Mouse (Mus musculus) forebrain, embryonic 11.5 days (tissue): Measurements from ENCODE around the gene Dnph1. TPM values are rescaled to one million over a fixed set of nuclear protein-coding genes. Genes with fewer than 3 reads are reported as not detected.

Source experiments
- polyA plus RNA-seq: library from polyadenylated mRNA; unstranded; fragments of >200 nt; fragmentation: Nextera tagmentation; extraction: Ambion mirVana; gene quantifications from 2 replicates; pipeline ENCODE4 v1.2.1, GENCODE M21; 2014

The Dnph1 gene
- polyA plus RNA-seq, 1 experiment from 2014 or later = 87.6 TPM

Other genes with a start within 250 kb of the Dnph1 start
- 111 and 118 TPM in 2 replicates for gene Polr1c, start 248.7 kb upstream of the Dnph1 start, polyA plus RNA-seq
- gene Yipf3, start 248.6 kb upstream of the Dnph1 start, polyA plus RNA-seq = 57.8 and 75.5 TPM in 2 replicates
- 2.3 and 3.8 TPM in 2 replicates for gene Lrrc73, start 243.2 kb upstream of the Dnph1 start, polyA plus RNA-seq
- 62.6 and 63.4 TPM in 2 replicates for gene Tjap1, start 213.7 kb upstream of the Dnph1 start, polyA plus RNA-seq
- 1.2 and 1.5 TPM in 2 replicates for gene Dlk2, start 199.3 kb upstream of the Dnph1 start, polyA plus RNA-seq
- gene Abcc10, start 168.4 kb upstream of the Dnph1 start, polyA plus RNA-seq = 7.3 and 8.3 TPM in 2 replicates
- 16.4 and 17.0 TPM in 2 replicates for gene Zfp318, start 113.0 kb upstream of the Dnph1 start, polyA plus RNA-seq
- 0.28 and 0.52 TPM in 2 replicates for gene Crip3, start 67.8 kb upstream of the Dnph1 start, polyA plus RNA-seq
- not detected in 2 replicates for gene Slc22a7, start 58.3 kb upstream of the Dnph1 start, polyA plus RNA-seq
- 3.5 TPM in 2 replicates for gene Ttbk1, start 9.0 kb upstream of the Dnph1 start, polyA plus RNA-seq
- gene Cul9, start 49.7 kb downstream of the Dnph1 start, polyA plus RNA-seq = 3.4 and 4.0 TPM in 2 replicates
- gene Srf, start 59.5 kb downstream of the Dnph1 start, polyA plus RNA-seq = 5.0 and 5.2 TPM in 2 replicates
- 40.8 and 43.3 TPM in 2 replicates for gene Ptk7, start 132.8 kb downstream of the Dnph1 start, polyA plus RNA-seq
- gene Klc4, start 149.3 kb downstream of the Dnph1 start, polyA plus RNA-seq = 34.9 and 35.8 TPM in 2 replicates
- gene Mrpl2, start 149.5 kb downstream of the Dnph1 start, polyA plus RNA-seq = 111 and 117 TPM in 2 replicates
- 34.4 and 34.9 TPM in 2 replicates for gene Cul7, start 153.6 kb downstream of the Dnph1 start, polyA plus RNA-seq
- 61.0 and 64.1 TPM in 2 replicates for gene Rrp36, start 177.6 kb downstream of the Dnph1 start, polyA plus RNA-seq
- gene Mea1, start 182.1 kb downstream of the Dnph1 start, polyA plus RNA-seq = 167 and 187 TPM in 2 replicates
- gene Klhdc3, start 184.2 kb downstream of the Dnph1 start, polyA plus RNA-seq = 117 and 129 TPM in 2 replicates
- gene Ppp2r5d, start 208.4 kb downstream of the Dnph1 start, polyA plus RNA-seq = 140 TPM in 2 replicates
- 21.4 and 22.7 TPM in 2 replicates for gene Pex6, start 214.8 kb downstream of the Dnph1 start, polyA plus RNA-seq
- gene Gnmt, start 232.5 kb downstream of the Dnph1 start, polyA plus RNA-seq = 0.36 and 0.80 TPM in 2 replicates